Mouse (Mus musculus) heart, postnatal 36 days (tissue): ENCODE results near the gene Kcnj10. TPM values are rescaled to one million over a fixed set of nuclear protein-coding genes. Genes with fewer than 3 reads are reported as not detected.

Experiments used
- DNase-seq, 2 experiments: peaks; one replicate each; pipeline ENCODE4 v3.0.0; 2021 to 2022
- intact Hi-C: fragments of 180-260 bp; cut with DNase I; formaldehyde crosslinking; loops from one replicate; pipeline ENCODE4 v1.15.1; 2025
- total RNA-seq, 2 experiments: library from RNA; stranded (reverse); gene quantifications; 2 replicates each; pipeline ENCODE4 v1.2.3; 2021

The Kcnj10 gene
- total RNA-seq: under 1 TPM; 0.05 to 0.11 TPM

DNA sequence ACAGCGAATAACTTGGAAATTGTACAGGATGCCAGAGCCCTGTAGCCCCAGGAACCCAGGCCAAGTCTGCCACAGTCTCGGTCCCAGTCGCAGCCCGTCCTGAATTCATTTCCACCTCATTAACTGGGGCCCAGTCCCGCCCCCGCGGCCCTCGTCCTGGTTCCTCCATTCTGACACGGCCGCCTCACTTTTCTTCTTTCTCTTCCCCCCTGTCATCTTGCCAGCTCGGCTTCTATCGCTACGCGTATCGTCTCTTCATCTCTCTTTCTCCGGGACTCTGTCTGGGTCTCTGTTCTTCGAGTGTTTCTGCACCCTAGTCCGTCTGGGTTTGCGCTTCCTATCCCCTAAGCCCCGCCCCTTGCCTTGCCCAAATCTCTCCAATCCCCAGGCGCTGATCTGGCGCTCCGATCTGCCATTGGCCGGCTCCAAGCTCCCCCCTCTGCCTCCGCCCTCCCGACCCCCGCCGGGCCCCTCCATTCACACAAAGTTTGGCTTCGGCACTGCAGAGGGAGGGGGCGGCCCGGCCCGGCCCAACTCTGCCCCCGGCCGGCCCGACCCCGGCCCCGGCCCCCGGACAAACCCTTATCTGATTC is at the start of gene Kcnj10:
Gene Kcnj10 (plus strand): TSS at position 482 of the 593 bp plus-strand sequence.
- DNase-seq: peak; percentile 44 to 59
- intact Hi-C loops: no loop called here

DNA sequence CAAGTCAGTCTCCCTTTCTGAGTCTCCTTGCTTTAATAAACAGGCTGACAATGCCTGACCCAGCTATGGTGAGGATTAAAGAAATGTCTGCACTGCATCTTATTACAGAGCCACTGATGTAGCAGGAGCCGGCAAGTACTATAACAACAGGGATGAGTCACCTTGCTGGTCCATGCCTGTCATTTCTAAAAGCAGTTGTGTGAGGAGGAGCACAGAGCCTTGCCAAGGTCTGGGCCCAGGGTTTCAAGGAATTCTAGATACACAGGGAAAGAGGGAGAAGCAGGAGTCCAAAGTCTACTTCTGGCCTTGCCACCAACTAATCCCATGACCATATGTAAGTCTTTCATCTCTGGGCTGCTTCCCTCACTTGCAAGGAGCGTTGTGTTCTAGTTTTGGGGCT is 48.1 kb upstream of the Kcnj10 start:
- intact Hi-C loops: no loop called here
- DNase-seq: no peak

DNA sequence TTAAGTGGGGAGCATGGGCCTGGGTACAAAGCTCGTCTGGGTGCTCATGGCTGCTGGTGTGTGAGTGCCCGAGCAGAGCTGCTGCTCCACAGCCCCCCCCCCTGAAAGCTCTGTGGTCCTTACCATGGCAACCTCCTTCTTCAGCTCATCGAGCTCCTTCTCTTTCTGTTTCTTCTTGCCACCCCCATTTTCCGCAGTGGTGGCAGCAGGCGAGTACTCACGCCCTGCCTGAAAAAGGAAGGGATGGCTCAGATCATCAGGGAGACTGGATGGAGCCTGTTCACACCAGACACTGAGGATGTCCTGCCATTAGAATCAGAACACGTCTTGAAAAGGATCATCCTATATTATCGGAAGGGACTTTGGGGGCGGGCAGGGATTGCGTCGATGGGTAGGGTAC is 47.6 kb upstream of the Kcnj10 start:
- intact Hi-C loops: no loop called here
- no peak for DNase-seq

DNA sequence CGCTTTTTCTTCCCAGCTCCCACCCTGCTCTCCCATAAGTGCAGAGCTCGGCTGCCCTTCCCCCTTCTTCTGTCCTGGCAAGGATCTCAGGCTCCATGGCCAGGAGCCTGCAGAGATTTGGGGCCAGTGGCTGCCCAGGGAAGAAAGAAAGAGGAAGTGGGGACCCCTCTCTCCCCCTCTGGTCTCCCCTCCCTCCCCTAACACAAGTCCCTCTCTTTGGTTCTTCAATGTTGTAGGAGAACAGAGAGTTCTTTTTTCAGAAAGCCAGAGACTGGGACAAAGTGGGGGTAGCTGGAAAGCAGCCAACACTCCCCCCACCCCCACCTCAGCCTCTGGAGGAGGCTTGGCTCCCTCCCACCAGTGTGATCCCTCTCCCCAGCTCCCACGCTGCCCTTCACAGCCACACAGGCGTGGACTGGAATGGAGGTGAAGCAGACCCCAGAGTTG is 45.2 kb upstream of the Kcnj10 start:
- DNase-seq: peak; percentile 39 to 56
- intact Hi-C loops: no loop called here

DNA sequence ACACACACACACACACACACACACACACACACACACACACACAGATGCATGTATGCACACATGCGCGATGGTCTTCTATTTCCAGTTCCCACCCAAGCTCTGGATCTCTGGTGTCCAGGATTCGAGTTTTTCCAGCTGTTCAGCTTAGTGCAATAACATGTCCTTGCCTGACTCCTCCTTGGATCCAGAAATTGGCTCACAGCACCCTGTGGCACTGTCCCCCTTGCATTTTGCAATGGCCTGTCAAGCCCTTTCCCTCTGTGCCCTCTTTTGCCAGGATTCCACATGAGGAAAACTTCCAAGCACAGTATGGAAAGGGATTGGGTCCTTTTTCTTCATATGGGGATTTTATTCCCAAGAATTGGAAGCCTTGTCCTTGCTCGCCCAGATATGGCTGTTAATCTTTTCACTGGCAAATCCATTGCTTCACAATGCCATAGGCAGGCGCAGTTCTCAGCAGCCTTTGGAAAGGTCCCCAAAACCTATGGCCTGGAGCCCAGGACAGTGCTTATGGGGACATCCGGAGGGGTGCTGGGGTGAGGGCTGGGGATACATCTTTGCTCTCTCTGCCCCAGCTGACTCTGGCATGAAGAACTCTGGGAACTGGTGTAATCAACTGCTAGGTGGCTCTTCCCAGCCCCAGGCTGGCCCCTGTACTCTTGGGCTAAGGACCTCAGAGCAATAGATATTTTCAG is 44.0 kb upstream of the Kcnj10 start:
- DNase-seq: peak; percentile 54 to 69
- intact Hi-C loops: no loop called here

DNA sequence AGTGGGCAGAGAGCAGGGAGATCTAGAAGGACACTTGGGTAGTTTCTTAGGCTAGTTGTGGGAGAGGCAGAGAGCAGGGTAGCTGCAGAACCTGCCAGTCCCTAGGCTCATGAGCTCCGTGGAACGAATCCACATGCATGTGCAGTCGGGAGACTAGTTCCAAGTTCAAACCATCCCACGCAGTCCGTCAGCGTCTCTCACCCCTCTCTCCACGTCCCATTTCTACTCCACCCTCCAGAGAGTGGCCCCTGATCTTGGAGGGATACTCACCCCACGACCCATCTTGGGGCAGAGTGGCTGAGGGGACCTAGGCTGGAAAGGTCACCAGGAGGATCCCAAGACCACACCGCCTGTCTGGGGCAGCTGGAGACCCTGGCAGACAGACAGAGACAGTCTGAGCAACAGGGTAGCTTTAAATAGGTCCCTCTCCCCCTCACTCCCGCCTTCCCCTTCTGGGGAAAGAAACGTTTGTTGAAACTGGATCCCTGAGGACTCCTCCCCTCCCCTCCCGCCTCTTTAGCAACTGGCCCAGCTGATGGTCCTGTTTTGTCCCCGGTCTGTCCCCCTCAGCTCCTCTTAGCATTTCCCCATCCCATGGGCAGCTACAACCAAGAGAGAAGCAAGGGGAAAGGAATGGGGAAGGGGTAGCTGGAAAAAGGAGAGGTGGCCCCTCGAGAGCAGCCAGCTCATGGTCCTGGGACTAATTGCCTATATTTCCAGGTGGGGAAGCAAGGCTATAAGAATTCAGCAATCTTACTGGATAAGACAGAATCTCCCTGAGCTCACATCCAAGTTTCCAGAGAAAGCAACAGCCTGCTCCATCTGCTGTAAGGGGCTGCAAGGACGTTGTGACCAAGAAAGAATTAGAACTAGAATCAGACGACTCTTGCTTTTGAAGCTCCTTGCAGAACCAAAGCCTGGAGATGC is 43.1 kb upstream of the Kcnj10 start, which contains the start of gene Atp1a2:
Gene Atp1a2 (minus strand): TSS at position 454 of the 927 bp plus-strand sequence.
- intact Hi-C loops: no loop called here

DNA sequence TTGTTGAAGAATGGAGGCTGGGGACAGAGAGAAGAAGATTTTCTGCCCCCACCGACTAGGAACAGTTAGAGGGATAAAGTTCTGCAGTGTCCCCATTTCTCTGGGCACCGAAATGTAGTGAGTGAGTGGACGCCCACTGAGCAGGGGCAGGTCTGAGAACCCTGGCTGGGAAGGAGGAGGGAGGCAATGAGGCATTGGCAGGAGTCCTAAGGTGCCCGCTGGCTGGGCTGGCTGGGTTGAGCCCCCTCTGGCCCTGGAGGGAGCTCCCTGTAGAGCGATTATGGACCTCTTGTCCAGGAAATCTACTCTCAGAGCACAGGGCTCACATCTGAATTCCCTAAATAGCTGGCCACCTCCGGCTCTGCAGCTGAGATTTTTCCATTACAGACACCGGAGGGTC is 41.5 kb upstream of the Kcnj10 start:
- intact Hi-C loops: no loop called here
- no peak for DNase-seq

More for the DNA sequence above, 43.1 kb upstream of the Kcnj10 start, which contains the start of gene Atp1a2:
- DNase-seq: peak; percentile 74 to 82

DNA sequence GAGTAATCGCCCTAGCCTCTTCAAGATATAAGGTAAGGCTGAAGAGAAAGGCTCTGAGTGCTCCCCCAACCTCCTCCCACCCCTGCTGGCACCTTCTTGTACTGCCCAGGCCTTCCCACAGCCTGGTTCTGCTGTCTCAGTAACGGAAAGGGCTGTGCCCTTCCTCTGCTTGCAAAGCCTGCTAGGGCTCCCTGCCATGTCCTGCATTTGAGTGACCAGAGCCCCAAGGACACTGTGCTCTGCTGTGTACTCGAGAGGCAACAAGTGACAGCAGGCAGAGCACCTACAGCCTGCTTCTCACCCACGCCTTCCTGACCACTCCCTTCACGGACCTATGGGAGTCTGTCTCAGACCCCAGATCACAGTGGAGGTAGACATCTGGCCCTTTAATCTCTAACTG is 40.8 kb upstream of the Kcnj10 start:
- intact Hi-C loops: loop anchor here (5.0 kb wide), 1 partner anchor 53 kb away; no protein-coding TSS in a partner anchor
- peak in 1 of 2 experiments; percentile 49 for DNase-seq

DNA sequence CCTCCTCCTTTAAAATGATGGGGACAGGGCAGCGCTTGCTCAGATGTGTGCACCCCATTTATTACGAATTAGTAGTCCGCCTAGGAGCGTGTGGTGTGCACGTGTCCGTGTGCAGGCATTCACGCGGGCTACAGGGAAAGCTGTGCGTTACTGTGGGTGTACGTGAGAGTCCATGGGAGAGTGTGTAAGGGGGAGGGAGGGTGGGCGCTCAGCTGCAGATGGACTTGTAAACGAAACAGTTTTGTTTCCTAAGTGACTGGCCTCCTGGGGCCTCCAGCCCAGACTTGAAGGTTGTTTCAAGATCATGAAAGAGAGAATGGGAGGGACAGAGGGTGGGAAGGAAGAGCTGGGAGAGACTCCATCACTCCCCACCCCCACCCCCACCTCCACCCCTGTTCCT is 39.8 kb upstream of the Kcnj10 start:
- DNase-seq: no peak
- intact Hi-C loops: loop anchor here (5.0 kb wide), 1 partner anchor 54 kb away; no protein-coding TSS in a partner anchor

DNA sequence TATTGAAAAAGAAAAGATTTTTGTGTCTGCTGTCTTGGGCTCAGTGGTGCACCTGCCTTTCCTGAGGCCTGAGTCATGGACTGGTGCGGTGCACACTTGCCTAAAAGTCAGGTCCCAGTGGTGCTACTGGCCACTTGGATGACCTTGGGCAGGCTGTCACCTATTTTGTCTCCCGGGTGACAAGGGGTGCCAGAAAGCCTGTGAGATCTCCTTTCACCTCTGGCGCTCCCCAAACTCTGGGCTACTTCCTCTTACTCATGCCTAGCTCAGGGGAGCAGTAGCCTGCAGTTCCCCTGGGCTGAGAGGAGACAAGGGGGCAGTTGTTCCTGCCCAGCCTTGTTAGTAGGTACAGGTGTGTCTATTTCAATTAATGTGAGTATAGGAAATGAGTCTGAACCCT is 38.7 kb upstream of the Kcnj10 start:
- DNase-seq: no peak
- intact Hi-C loops: loop anchor here (5.0 kb wide), 1 partner anchor 55 kb away; no protein-coding TSS in a partner anchor

DNA sequence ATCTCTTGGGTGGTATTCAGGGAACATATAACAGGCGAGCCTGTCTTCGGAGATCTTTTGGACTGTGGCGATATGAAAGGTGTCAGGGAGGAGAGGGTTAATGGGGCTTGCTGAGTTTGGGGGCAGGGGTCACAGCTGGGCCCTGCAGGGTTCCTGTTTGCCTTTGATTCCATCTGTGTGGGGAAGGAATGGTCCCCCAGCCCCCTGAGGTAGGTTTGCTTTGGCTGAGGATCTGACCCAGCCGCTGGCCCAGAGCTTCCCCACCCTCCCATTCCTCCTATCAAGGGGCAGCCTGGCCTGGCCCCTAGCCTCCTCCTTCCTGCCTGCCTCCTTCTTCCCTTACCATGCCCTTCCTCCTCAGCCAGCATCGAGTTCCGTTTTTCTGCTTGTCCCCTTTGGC is 38.2 kb upstream of the Kcnj10 start:
- intact Hi-C loops: loop anchor here (5.0 kb wide), 1 partner anchor 56 kb away; no protein-coding TSS in a partner anchor
- DNase-seq: no peak

DNA sequence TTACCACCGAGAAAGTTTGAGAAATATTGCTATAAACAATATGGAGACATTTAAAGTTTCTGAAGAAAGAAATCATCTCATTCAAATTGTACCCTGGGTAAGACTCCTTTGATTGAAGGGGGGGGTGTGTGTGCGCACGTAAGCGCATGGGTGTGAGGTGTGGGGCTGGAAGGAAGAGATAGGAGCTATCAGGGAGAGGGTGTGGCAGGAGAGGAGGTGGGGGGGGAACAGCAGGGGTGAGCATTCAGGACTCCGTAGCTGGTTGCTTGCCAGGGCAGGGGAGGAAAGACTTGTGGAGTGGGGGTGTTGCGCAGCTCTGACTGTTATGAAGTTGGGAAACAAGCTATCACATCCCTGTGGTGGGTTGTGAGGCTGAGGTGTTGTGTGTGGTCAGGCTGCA is 36.6 kb upstream of the Kcnj10 start:
- DNase-seq: no peak
- intact Hi-C loops: loop anchor here (5.0 kb wide), 1 partner anchor 57 kb away; no protein-coding TSS in a partner anchor

DNA sequence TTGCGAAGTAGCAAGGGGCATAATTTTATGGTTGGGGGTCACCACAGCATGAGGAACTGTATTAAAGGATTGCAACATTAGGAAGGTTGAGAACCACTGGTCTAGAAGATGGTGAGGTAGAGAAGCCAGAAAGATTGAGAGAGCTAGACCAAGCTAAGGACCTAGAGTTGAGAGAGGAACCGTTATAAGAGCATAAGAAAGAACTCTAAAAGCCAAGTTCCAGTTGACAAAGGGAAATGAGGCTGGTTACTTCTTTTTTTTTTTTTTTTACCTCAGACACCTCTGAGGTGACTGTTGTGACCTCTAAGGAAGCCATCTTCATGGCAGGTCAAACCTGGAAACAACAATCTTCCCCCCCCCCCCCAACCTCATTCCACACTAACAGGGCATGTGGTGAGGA is 35.9 kb upstream of the Kcnj10 start:
- intact Hi-C loops: no loop called here
- DNase-seq: no peak

DNA sequence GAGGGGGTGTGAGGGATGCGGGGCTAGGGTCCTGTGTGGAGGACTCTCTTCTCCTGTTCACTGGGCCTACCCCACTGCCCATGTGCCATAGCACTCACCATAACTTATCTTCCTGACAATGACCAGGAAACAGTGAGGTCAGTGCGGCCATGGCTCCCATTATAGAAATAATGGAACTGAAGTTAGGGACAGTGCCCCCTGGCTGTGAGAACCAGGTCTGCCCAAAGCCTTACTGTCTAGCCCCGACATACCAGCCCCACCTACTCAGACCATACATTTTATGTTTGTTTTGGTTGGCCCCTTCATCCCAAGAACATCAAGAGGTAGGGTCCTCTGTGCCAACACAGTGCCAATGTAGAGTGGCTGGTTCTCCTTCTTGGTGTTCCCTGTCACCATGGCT is 35.4 kb upstream of the Kcnj10 start:
- intact Hi-C loops: no loop called here
- DNase-seq: no peak

DNA sequence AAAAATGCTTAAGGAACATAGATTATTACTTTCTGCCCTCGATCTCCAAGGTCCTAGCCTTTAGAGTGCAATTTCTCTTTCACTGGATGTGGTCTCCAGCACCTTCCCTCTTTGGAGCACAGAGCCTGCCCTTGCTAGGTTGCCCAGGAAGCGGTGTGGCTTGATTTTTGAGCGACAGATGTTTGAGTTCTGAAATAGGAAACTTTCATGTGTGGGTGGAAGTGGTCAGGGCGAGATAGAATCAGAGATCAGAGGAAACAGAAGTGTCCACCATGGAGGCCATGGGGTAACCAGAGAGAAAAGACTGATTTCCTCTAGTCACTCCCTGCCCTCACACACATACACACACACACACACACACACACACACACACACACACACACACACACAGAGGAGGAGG is 34.8 kb upstream of the Kcnj10 start:
- intact Hi-C loops: no loop called here
- no peak for DNase-seq

DNA sequence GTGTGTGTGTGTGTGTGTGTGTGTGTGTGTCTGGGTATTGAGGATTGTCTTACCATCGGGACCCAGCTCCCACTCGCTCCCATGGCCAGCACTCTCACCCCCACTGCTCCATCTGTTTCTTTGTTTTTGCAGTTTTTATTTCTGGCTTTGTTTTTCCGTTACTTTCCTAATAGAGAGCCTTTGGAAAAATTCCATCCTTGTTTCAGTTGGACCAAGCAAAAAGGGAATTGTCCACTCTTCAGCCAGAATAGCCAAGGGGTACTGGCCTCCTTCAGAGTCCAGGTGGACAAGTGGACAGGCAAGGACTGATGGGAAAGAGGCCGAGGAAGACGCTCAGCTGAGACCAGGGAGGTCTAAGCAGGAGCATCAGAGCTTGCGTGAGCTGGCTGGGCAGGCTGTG is 34.1 kb upstream of the Kcnj10 start:
- no peak for DNase-seq
- intact Hi-C loops: no loop called here

DNA sequence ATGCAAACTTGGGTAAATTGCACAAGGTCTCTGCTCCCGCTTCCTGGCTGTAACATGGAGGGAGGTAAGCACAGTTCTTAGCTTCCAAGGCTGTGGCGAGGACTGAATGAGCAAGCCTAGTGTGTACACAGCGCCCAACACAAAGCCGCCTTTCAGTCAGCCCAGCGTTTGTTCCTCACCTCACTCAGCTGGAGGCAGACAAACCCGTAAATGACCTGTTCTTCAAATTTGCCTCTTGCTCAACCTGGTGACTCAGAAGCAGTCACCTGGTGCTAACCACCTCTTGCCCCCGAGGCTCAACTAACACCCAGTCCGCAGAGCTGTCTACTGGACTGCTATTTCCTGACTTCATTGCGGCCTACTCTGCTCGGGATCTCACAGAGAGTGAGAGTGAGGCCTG is 33.1 kb upstream of the Kcnj10 start:
- DNase-seq: no peak
- intact Hi-C loops: no loop called here

DNA sequence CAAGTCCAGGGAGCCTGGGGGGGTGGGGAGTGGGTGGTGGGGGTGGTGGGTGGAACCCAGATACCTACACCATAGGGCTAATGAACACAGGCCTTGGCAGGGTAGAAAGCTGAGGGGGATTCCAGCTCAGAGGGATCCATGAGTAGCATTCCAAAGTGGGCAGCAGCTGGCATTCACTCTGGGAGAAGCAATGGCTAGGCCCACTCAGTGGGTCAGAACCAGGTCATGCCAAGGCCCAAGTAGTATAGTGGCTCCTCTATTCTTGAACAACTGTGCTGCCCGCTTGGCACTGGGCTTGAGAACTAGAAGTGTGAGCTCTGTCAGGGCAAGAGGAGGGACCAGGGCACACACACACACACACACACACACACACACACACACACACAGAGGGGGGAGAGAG is 32.6 kb upstream of the Kcnj10 start:
- intact Hi-C loops: no loop called here
- DNase-seq: no peak

DNA sequence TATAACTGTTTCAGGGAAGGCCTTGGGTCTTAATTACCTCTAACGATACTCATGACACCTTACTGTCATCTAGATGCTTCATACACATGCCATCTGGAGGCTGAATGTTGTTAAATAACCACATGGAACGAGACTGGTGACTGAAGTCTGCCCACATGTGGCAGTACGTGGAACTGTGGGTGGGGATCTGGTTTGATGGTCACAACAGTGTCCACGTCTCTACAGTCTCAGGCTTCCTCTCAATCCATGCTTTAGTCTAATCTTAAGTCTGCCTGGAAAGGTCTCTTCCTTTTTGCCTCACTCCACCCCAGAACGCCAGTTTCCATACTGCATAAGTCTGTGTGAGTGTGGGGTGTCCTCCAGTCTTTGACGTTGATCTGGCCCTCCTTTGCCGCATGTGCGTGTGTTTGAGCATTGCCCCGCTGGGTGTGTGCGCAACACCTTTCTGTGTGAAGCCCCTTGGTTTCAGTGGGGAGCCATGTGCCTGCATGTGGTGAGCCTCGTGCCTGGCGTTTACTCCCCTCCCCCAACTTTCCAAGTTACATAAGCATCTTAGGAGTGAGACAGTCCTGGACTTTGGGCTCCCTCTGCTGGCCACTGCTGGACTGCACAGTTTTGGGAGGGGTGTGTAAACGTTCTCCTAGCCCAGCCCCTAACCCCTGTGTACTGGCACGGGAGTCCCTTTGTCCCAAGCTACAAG is 31.2 kb upstream of the Kcnj10 start:
- DNase-seq: peak; percentile 93
- intact Hi-C loops: loop anchor here (1.0 to 2.0 kb wide), 4 partner anchors 93 to 191 kb away; partner anchors contain the start of gene Dcaf8

DNA sequence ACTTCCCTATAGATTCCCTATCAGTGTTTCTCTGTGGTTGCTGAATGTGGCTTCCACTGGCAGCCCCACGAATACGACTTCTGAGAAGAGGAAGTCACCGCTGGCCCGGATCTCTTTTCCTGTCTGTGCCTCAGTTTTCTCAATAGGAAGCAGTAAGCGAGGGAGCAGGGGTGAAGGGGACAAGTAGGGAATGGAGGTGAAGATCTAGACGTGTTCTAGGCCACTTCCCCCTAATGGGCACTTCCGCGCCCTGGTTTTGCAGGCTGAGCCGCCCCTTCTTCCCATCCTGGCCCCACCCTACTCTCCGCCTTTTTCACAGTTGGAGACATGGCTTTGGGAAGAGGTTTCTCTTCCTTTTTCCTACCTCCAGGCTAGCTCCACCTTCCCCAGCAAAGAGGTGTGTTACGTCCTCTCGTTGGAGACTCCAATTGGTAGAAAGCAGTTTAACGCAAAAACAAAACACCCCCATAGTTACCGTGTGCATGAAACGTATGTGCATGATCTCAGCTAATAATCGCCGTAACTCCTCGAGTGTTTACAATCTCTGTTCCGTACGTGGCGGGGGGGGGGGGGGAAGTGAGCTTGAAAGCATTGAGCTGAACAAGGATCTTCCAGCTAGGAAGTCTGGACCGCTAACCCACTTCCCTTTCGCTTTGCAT is 29.6 kb upstream of the Kcnj10 start:
- DNase-seq: peak; percentile 64 to 70
- intact Hi-C loops: loop anchor here (2.0 kb wide), 1 partner anchor 163 kb away; the partner anchor contains the start of gene Dcaf8
